Mouse (Mus musculus): Measurements from ENCODE around the gene Cog7. TPM values are rescaled to one million over a fixed set of nuclear protein-coding genes. Genes with fewer than 3 reads are reported as not detected.

The Cog7 gene
- total RNA-seq, 2 experiments from 2014 or later: 35.2 to 36.5 TPM

GRCm38 (mm10) chr7:121836827-121837226 is 144.7 kb downstream of the Cog7 start:
- intact Hi-C loops (cut with DNase I): no loop called here
- DNase-seq (ENCODE audit: extremely low spot score in 1 of 2, low spot score in 2 of 2): no peak

- intact Hi-C loops (cut with DNase I): no loop called here
- DNase-seq (ENCODE audit: extremely low spot score in 1 of 2, low spot score in 2 of 2): no peak
Observed at GRCm38 (mm10) chr7:121835392-121835791, 146.1 kb downstream of the Cog7 start.

Other genes with a start within 250 kb of the Cog7 start
- gene Scnn1g, start 247.2 kb downstream of the Cog7 start, total RNA-seq (2021): under 1 TPM; 0.14 to 0.15 TPM
- gene Scnn1b, start 116.7 kb downstream of the Cog7 start, total RNA-seq (2021): not detected
- 10 to 100 TPM; 32.8 to 34.8 TPM for gene Gga2, start 39.5 kb upstream of the Cog7 start, total RNA-seq (2021)
- gene Ubfd1, start 85.5 kb upstream of the Cog7 start, total RNA-seq (2021): 10 to 100 TPM; 67.0 to 70.7 TPM
- gene Ears2, start 85.6 kb upstream of the Cog7 start, total RNA-seq (2021): 1 to 10 TPM; 7.6 to 7.8 TPM
- 100 to 1,000 TPM; 274 TPM for gene Ndufab1, start 120.2 kb upstream of the Cog7 start, total RNA-seq (2021)
- 1 to 10 TPM; 1.9 to 3.4 TPM for gene Palb2, start 151.3 kb upstream of the Cog7 start, total RNA-seq (2021)
- 100 to 1,000 TPM; 103 to 107 TPM for gene Dctn5, start 151.3 kb upstream of the Cog7 start, total RNA-seq (2021)
- 1 to 10 TPM; 3.1 to 4.0 TPM for gene Plk1, start 177.7 kb upstream of the Cog7 start, total RNA-seq (2021)
- gene Ern2, start 204.5 kb upstream of the Cog7 start, total RNA-seq (2021): 1 to 10 TPM in 1 of 2 experiments, under 1 TPM in 1; 0.92 to 1.1 TPM
- 1 to 10 TPM; 2.5 to 3.6 TPM for gene Chp2, start 237.8 kb upstream of the Cog7 start, total RNA-seq (2021)